Mouse (Mus musculus) lung, adult 2 months (tissue): ENCODE measurements around the gene Gm3625. TPM values are rescaled to one million over a fixed set of nuclear protein-coding genes. Genes with fewer than 3 reads are reported as not detected.
"Not testable (repeated sequence)": the region's sequence is repeated elsewhere in the genome, so short reads cannot be mapped to it uniquely, and the experiment has no call there.

Source experiments
- DNase-seq: peaks from one replicate; pipeline ENCODE4 v3.0.0; 2022
- H3K4me1 ChIP-seq: fragments of 200-500 bp; 2 replicates; pipeline ENCODE4 v1.6.1; 2011; ENCODE audit warnings: low read length; ENCODE audit not compliant: control insufficient read depth, insufficient read depth
- H3K4me3 ChIP-seq: fragments of 200-500 bp; replicated peaks from 2 replicates; pipeline ENCODE3; 2011; ENCODE audit warnings: low read depth, mild to moderate bottlenecking, control low read depth, low read length; ENCODE audit errors: extremely low read depth
- CTCF ChIP-seq: fragments of 200-500 bp; IDR thresholded peaks from 2 replicates; pipeline ENCODE4 v1.5.1; 2011; ENCODE audit warnings: mild to moderate bottlenecking, low read length, control low read depth; ENCODE audit not compliant: insufficient read depth
- POLR2A ChIP-seq: fragments of 200-500 bp; IDR thresholded peaks from 2 replicates; pipeline ENCODE4 v1.6.1; 2011; ENCODE audit warnings: low read depth, mild to moderate bottlenecking, control low read depth, low read length, borderline replicate concordance; ENCODE audit errors: extremely low read depth
- WGBS: fragments of 180-500 bp; shearing (Covaris S2); methylation state at CpG from one replicate; pipeline ENCODE4 v1.1.7; 2018; 5-methylcytosine and 5-hydroxymethylcytosine counted together
- polyA plus RNA-seq: library from polyadenylated mRNA; depleted of rRNA; stranded (reverse); fragments of >200 nt; gene quantifications from 2 replicates; pipeline ENCODE4 v1.2.3, GENCODE M21; 2012; rRNA removed

The Gm3625 gene
- polyA plus RNA-seq, 1 experiment, result not detected

GRCm38 (mm10) chr12:4558013-4558412 lies 34.7 kb downstream of the Gm3625 start:
- TF ChIP-seq POLR2A (no peak), CTCF (no peak)
- H3K4me3 ChIP-seq, result no peak overlapping the region
- DNase-seq, result no peak
- H3K4me1 ChIP-seq, result peaks cover 3% of the 10 kb centered on the region; the same call in 1 of the 2 replicates
- WGBS, result 95% methylated on average over 3 of the region's 3 CpGs

GRCm38 (mm10) chr12:4557436-4557835 lies 35.3 kb downstream of the Gm3625 start:
- Histone ChIP-seq H3K4me3 (no peak overlapping the region), H3K4me1 (peaks cover 3% of the 10 kb centered on the region; the same call in 1 of the 2 replicates)
- TF ChIP-seq POLR2A, result no peak
- 31% methylated on average over 3 of the region's 3 CpGs for WGBS
- DNase-seq, result no peak

GRCm38 (mm10) chr12:4556891-4557290 lies 35.8 kb downstream of the Gm3625 start:
- no peak overlapping the region for H3K4me3 ChIP-seq
- no peak for TF ChIP-seq POLR2A
- H3K4me1 ChIP-seq, result peaks cover 3% of the 10 kb centered on the region; the same call in 1 of the 2 replicates
- DNase-seq, result no peak
- 69% methylated on average over 9 of the region's 9 CpGs for WGBS

GRCm38 (mm10) chr12:4555451-4555850 lies 37.3 kb downstream of the Gm3625 start:
- H3K4me3 ChIP-seq, result no peak overlapping the region
- peaks cover 3% of the 10 kb centered on the region; the same call in 1 of the 2 replicates for H3K4me1 ChIP-seq
- TF ChIP-seq CTCF, result no peak
- no peak for TF ChIP-seq POLR2A
- DNase-seq, result no peak
- 80% methylated on average over 6 of the region's 6 CpGs for WGBS

- 67% methylated on average over 3 of the region's 3 CpGs for WGBS
- not testable (repeated sequence) for H3K4me1 ChIP-seq, H3K4me3 ChIP-seq, DNase-seq
Measured at GRCm38 (mm10) chr12:4553704-4554103, 39.0 kb downstream of the Gm3625 start.

GRCm38 (mm10) chr12:4548053-4549013 lies 44.4 kb downstream of the Gm3625 start:
- no peak overlapping the region for H3K4me3 ChIP-seq
- no peaks in the 10 kb centered on the region for H3K4me1 ChIP-seq
- peak; percentile 56 for DNase-seq
- peak; percentile 69 for TF ChIP-seq CTCF
- TF ChIP-seq POLR2A, result no peak
- 17% methylated on average over 18 of the region's 18 CpGs for WGBS

GRCm38 (mm10) chr12:4547557-4547956 lies 45.2 kb downstream of the Gm3625 start:
- TF ChIP-seq CTCF, result no peak
- DNase-seq, result no peak
- Histone ChIP-seq H3K4me3 (no peak overlapping the region), H3K4me1 (no peaks in the 10 kb centered on the region)
- WGBS, result 70% methylated on average over 14 of the region's 14 CpGs

- Histone ChIP-seq H3K4me3 (no peak overlapping the region), H3K4me1 (no peaks in the 10 kb centered on the region)
- no peak for DNase-seq
- TF ChIP-seq CTCF, result no peak
- TF ChIP-seq POLR2A, result no peak
- 50% methylated on average over 5 of the region's 5 CpGs for WGBS
Measured at GRCm38 (mm10) chr12:4546491-4546890, 46.2 kb downstream of the Gm3625 start.

GRCm38 (mm10) chr12:4545425-4545824 lies 47.3 kb downstream of the Gm3625 start:
- Histone ChIP-seq H3K4me1 (no peaks in the 10 kb centered on the region), H3K4me3 (no peak overlapping the region)
- TF ChIP-seq POLR2A (no peak), CTCF (no peak)
- no peak for DNase-seq

GRCm38 (mm10) chr12:4544400-4544919 lies 48.3 kb downstream of the Gm3625 start:
- WGBS, result 76% methylated on average over 5 of the region's 5 CpGs
- DNase-seq, result no peak
- TF ChIP-seq POLR2A (no peak), CTCF (no peak)
- Histone ChIP-seq H3K4me3 (no peak overlapping the region), H3K4me1 (no peaks in the 10 kb centered on the region)

Other genes starting within 250 kb of the Gm3625 start
- gene Ncoa1, start 115.7 kb downstream of the Gm3625 start, polyA plus RNA-seq, result 27.8 and 29.2 TPM in 2 replicates
- gene Itsn2, start 289 bp downstream of the Gm3625 start, polyA plus RNA-seq, result 22.4 and 36.3 TPM in 2 replicates
- not detected in 2 replicates for gene Fam228a, start 145.5 kb upstream of the Gm3625 start, polyA plus RNA-seq
- 0.08 and 0.10 TPM in 2 replicates for gene Pfn4, start 176.1 kb upstream of the Gm3625 start, polyA plus RNA-seq
- 0.12 and 0.72 TPM in 2 replicates for gene Fam228b, start 176.3 kb upstream of the Gm3625 start, polyA plus RNA-seq
- 33.4 and 60.8 TPM in 2 replicates for gene Sf3b6, start 224.6 kb upstream of the Gm3625 start, polyA plus RNA-seq
- gene Fkbp1b, start 248.7 kb upstream of the Gm3625 start, polyA plus RNA-seq, result 11.3 and 14.4 TPM in 2 replicates